Mouse (Mus musculus): ENCODE measurements around the gene Tbc1d17. TPM values are rescaled to one million over a fixed set of nuclear protein-coding genes. Genes with fewer than 3 reads are reported as not detected.
"Not testable (repeated sequence)": the region's sequence is repeated elsewhere in the genome, so short reads cannot be mapped to it uniquely, and the experiment has no call there.

The Tbc1d17 gene
- polyA plus RNA-seq, 1 experiment from 2014 or later: 84.7 TPM

- WGBS: 83% methylated on average over 7 of the region's 7 CpGs
- H3K27me3 ChIP-seq: no peaks in the 10 kb centered on the region
- H3K9ac ChIP-seq (replicated peaks): no peak overlapping the region
- ATAC-seq (ENCODE audit: insufficient number of reproducible peaks, insufficient read depth, low FRiP score, low TSS enrichment, low read depth): no peak
- no peak overlapping the region for H3K27ac ChIP-seq
- peaks cover 24% of the 10 kb centered on the region for H3K4me1 ChIP-seq (replicated peaks)
- H3K4me2 ChIP-seq: no peak overlapping the region
- H3K4me3 ChIP-seq (replicated peaks): no peak overlapping the region
- H3K36me3 ChIP-seq: peaks cover 53% of the 10 kb centered on the region
- no peaks in the 10 kb centered on the region for H3K9me3 ChIP-seq
Measured at GRCm38 (mm10) chr7:44890180-44890579, 41.3 kb upstream of the Tbc1d17 start.

GRCm38 (mm10) chr7:44888256-44889105 is 39.6 kb upstream of the Tbc1d17 start:
- Histone ChIP-seq H3K27me3 (no peaks in the 10 kb centered on the region), H3K36me3 (peaks cover 67% of the 10 kb centered on the region), H3K27ac (no peak overlapping the region), H3K4me3 (replicated peaks) (no peak overlapping the region), H3K9me3 (no peaks in the 10 kb centered on the region), H3K4me1 (replicated peaks) (peaks cover 20% of the 10 kb centered on the region), H3K4me2 (no peak overlapping the region), H3K9ac (replicated peaks) (no peak overlapping the region)
- WGBS: 89% methylated on average over 13 of the region's 13 CpGs
- no peak for ATAC-seq (ENCODE audit: insufficient number of reproducible peaks, insufficient read depth, low FRiP score, low TSS enrichment, low read depth)

- 91% methylated on average over 7 of the region's 7 CpGs for WGBS
- Histone ChIP-seq H3K9ac (replicated peaks) (no peak overlapping the region), H3K4me3 (replicated peaks) (no peak overlapping the region), H3K9me3 (no peaks in the 10 kb centered on the region), H3K36me3 (peaks cover 82% of the 10 kb centered on the region), H3K4me1 (replicated peaks) (peaks cover 15% of the 10 kb centered on the region), H3K27me3 (no peaks in the 10 kb centered on the region), H3K27ac (no peak overlapping the region), H3K4me2 (no peak overlapping the region)
- no peak for ATAC-seq (ENCODE audit: insufficient number of reproducible peaks, insufficient read depth, low FRiP score, low TSS enrichment, low read depth)
Measured at GRCm38 (mm10) chr7:44886964-44887363, 38.1 kb upstream of the Tbc1d17 start.

GRCm38 (mm10) chr7:44884637-44885036 is 35.8 kb upstream of the Tbc1d17 start:
- H3K27me3 ChIP-seq: no peaks in the 10 kb centered on the region
- no peak overlapping the region for H3K27ac ChIP-seq
- WGBS: 95% methylated on average over 5 of the region's 5 CpGs
- ATAC-seq (ENCODE audit: insufficient number of reproducible peaks, insufficient read depth, low FRiP score, low TSS enrichment, low read depth): no peak
- peaks cover 96% of the 10 kb centered on the region for H3K36me3 ChIP-seq
- H3K9ac ChIP-seq (replicated peaks): no peak overlapping the region
- H3K9me3 ChIP-seq: no peaks in the 10 kb centered on the region
- H3K4me2 ChIP-seq: no peak overlapping the region
- no peaks in the 10 kb centered on the region for H3K4me1 ChIP-seq (replicated peaks)
- H3K4me3 ChIP-seq (replicated peaks): no peak overlapping the region

GRCm38 (mm10) chr7:44883036-44883435 is 34.2 kb upstream of the Tbc1d17 start:
- no peaks in the 10 kb centered on the region for H3K27me3 ChIP-seq
- no peaks in the 10 kb centered on the region for H3K9me3 ChIP-seq
- peaks cover 97% of the 10 kb centered on the region for H3K36me3 ChIP-seq
- H3K9ac ChIP-seq (replicated peaks): no peak overlapping the region
- H3K4me1 ChIP-seq (replicated peaks): no peaks in the 10 kb centered on the region
- no peak overlapping the region for H3K4me2 ChIP-seq
- no peak overlapping the region for H3K4me3 ChIP-seq (replicated peaks)
- no peak for ATAC-seq (ENCODE audit: insufficient number of reproducible peaks, insufficient read depth, low FRiP score, low TSS enrichment, low read depth)
- H3K27ac ChIP-seq: no peak overlapping the region
- 96% methylated on average over 3 of the region's 3 CpGs for WGBS

- ATAC-seq (ENCODE audit: insufficient number of reproducible peaks, insufficient read depth, low FRiP score, low TSS enrichment, low read depth): no peak
- H3K9me3 ChIP-seq: no peaks in the 10 kb centered on the region
- H3K4me3 ChIP-seq (replicated peaks): no peak overlapping the region
- H3K4me1 ChIP-seq (replicated peaks): no peaks in the 10 kb centered on the region
- H3K27me3 ChIP-seq: no peaks in the 10 kb centered on the region
- H3K36me3 ChIP-seq: peaks cover 74% of the 10 kb centered on the region
- no peak overlapping the region; the same call in 1 of the 2 replicates for H3K4me2 ChIP-seq
- 92% methylated on average over 14 of the region's 14 CpGs for whole genome bisulfite sequencing
- no peak overlapping the region for H3K27ac ChIP-seq
- H3K9ac ChIP-seq (replicated peaks): no peak overlapping the region
Measured at GRCm38 (mm10) chr7:44877833-44878232, 29.0 kb upstream of the Tbc1d17 start.

- not testable (repeated sequence) for H3K4me3 ChIP-seq (replicated peaks); H3K9me3 ChIP-seq; H3K27ac ChIP-seq; H3K9ac ChIP-seq (replicated peaks); H3K4me2 ChIP-seq; ATAC-seq (ENCODE audit: insufficient number of reproducible peaks, insufficient read depth, low FRiP score, low TSS enrichment, low read depth); H3K27me3 ChIP-seq
- WGBS: 84% methylated on average over 2 of the region's 2 CpGs
- Histone ChIP-seq H3K4me1 (replicated peaks) (peaks cover 26% of the 10 kb centered on the region), H3K36me3 (peaks cover 22% of the 10 kb centered on the region)
Measured at GRCm38 (mm10) chr7:44871774-44872173, 22.9 kb upstream of the Tbc1d17 start.

- Histone ChIP-seq H3K4me1 (replicated peaks) (peaks cover 32% of the 10 kb centered on the region), H3K27me3 (no peaks in the 10 kb centered on the region), H3K4me2 (no peak overlapping the region), H3K36me3 (peaks cover 23% of the 10 kb centered on the region), H3K4me3 (replicated peaks) (no peak overlapping the region), H3K9me3 (no peaks in the 10 kb centered on the region), H3K27ac (no peak overlapping the region), H3K9ac (replicated peaks) (no peak overlapping the region)
- ATAC-seq (ENCODE audit: insufficient number of reproducible peaks, insufficient read depth, low FRiP score, low TSS enrichment, low read depth): no peak
- 76% methylated on average over 1 of the region's 1 CpGs for WGBS
Measured at GRCm38 (mm10) chr7:44871181-44871580, 22.3 kb upstream of the Tbc1d17 start.

GRCm38 (mm10) chr7:44870614-44871013 is 21.7 kb upstream of the Tbc1d17 start:
- 63% methylated on average over 6 of the region's 6 CpGs for WGBS
- peak overlapping the region; percentile 100 for H3K9ac ChIP-seq (replicated peaks)
- H3K27me3 ChIP-seq: no peaks in the 10 kb centered on the region
- H3K4me1 ChIP-seq (replicated peaks): peaks cover 37% of the 10 kb centered on the region
- H3K9me3 ChIP-seq: no peaks in the 10 kb centered on the region
- ATAC-seq (ENCODE audit: insufficient number of reproducible peaks, insufficient read depth, low FRiP score, low TSS enrichment, low read depth): no peak
- H3K27ac ChIP-seq: peak overlapping the region; percentile 100
- H3K36me3 ChIP-seq: peaks cover 23% of the 10 kb centered on the region
- peak overlapping the region; percentile 94 for H3K4me3 ChIP-seq (replicated peaks)
- peak overlapping the region; percentile 92 for H3K4me2 ChIP-seq

GRCm38 (mm10) chr7:44869697-44870528 is 21.0 kb upstream of the Tbc1d17 start, which contains the start of gene Ptov1:
Ptov1 (minus strand) TSS chr7:44869788.
- Histone ChIP-seq H3K9ac (replicated peaks) (peak within 1 kb of the TSS; percentile 100), H3K9me3 (no peaks in the 10 kb centered on the region), H3K4me2 (peak within 1 kb of the TSS; percentile 92), H3K27ac (peak within 1 kb of the TSS; percentile 100), H3K4me1 (replicated peaks) (peaks cover 44% of the 10 kb centered on the region), H3K27me3 (no peaks in the 10 kb centered on the region), H3K4me3 (replicated peaks) (peak within 1 kb of the TSS; percentile 94), H3K36me3 (peaks cover 27% of the 10 kb centered on the region)
- 4% methylated on average over 29 of the region's 29 CpGs for WGBS
- ATAC-seq (ENCODE audit: insufficient number of reproducible peaks, insufficient read depth, low FRiP score, low TSS enrichment, low read depth): peak; percentile 93

All from limb, embryonic 12.5 days (tissue).